Mouse (Mus musculus) limb, embryonic 12.5 days (tissue): Measurements from ENCODE around the gene Zmym2. TPM values are rescaled to one million over a fixed set of nuclear protein-coding genes. Genes with fewer than 3 reads are reported as not detected.
"Not testable (repeated sequence)": the region's sequence is repeated elsewhere in the genome, so short reads cannot be mapped to it uniquely, and the experiment has no call there.

Experiments
- ATAC-seq: fragments of 200-750 bp; cut with Nextera tagmentation; 2 replicates; pipeline ENCODE4 v1.8.0; 2017; ENCODE audit warnings: low read depth, moderate TSS enrichment; ENCODE audit not compliant: insufficient number of reproducible peaks, insufficient read depth, low FRiP score, low TSS enrichment
- H3K27ac ChIP-seq: fragments of 300-500 bp; sonication (generic); 2 replicates; pipeline ENCODE4 v1.5.1; 2016; ENCODE audit warnings: mild to moderate bottlenecking, moderate library complexity
- H3K27me3 ChIP-seq: fragments of 300-500 bp; sonication (generic); 2 replicates; pipeline ENCODE4 v1.6.1; 2016; ENCODE audit warnings: mild to moderate bottlenecking, moderate library complexity
- H3K36me3 ChIP-seq: fragments of 300-500 bp; sonication (generic); 2 replicates; pipeline ENCODE4 v1.6.1; 2016; ENCODE audit warnings: mild to moderate bottlenecking, moderate library complexity
- H3K4me1 ChIP-seq: fragments of 300-500 bp; sonication (generic); replicated peaks from 2 replicates; pipeline ENCODE4 v1.6.1; 2016
- H3K4me2 ChIP-seq: fragments of 300-500 bp; sonication (generic); 2 replicates; pipeline ENCODE4 v1.6.1; 2016; ENCODE audit warnings: mild to moderate bottlenecking, moderate library complexity
- H3K4me3 ChIP-seq: fragments of 300-500 bp; sonication (generic); replicated peaks from 2 replicates; pipeline ENCODE4 v1.5.1; 2016; ENCODE audit warnings: mild to moderate bottlenecking
- H3K9ac ChIP-seq: fragments of 300-500 bp; sonication (generic); replicated peaks from 2 replicates; pipeline ENCODE4 v1.6.1; 2016; ENCODE audit warnings: mild to moderate bottlenecking, moderate library complexity
- H3K9me3 ChIP-seq: fragments of 300-500 bp; sonication (generic); 2 replicates; pipeline ENCODE4 v1.6.1; 2016; ENCODE audit warnings: mild to moderate bottlenecking, moderate library complexity
- WGBS: fragments of 180-500 bp; shearing (Covaris S2); methylation state at CpG from one replicate; pipeline ENCODE4 v1.1.7; 2016; 5-methylcytosine and 5-hydroxymethylcytosine counted together
- polyA plus RNA-seq: library from polyadenylated mRNA; unstranded; fragments of >200 nt; fragmentation: Nextera tagmentation; extraction: Ambion mirVana; gene quantifications from 2 replicates; pipeline ENCODE4 v1.2.1, GENCODE M21; 2016

The Zmym2 gene
- polyA plus RNA-seq, 1 experiment from 2014 or later, result 70.3 TPM

- no peak overlapping the region for H3K27ac ChIP-seq
- no peak for ATAC-seq
- peaks cover 7% of the 10 kb centered on the region; the same call in 1 of the 2 replicates for H3K4me1 ChIP-seq
- no peak overlapping the region for H3K4me2 ChIP-seq
- no peak overlapping the region for H3K9ac ChIP-seq
- H3K27me3 ChIP-seq, result no peaks in the 10 kb centered on the region
- no peaks in the 10 kb centered on the region for H3K36me3 ChIP-seq
- H3K9me3 ChIP-seq, result no peaks in the 10 kb centered on the region
- no peak overlapping the region for H3K4me3 ChIP-seq
- 97% methylated on average over 1 of the region's 1 CpGs for WGBS
These were observed 3.0 kb upstream of the Zmym2 start for GRCm38 (mm10) chr14:56883431-56883830.

- peak overlapping the region; percentile 64 for H3K9ac ChIP-seq
- peak; percentile 19 for ATAC-seq
- no peaks in the 10 kb centered on the region for H3K9me3 ChIP-seq
- under 1% methylated on average over 36 of the region's 36 CpGs for WGBS
- H3K4me3 ChIP-seq, result peak overlapping the region; percentile 50
- peak overlapping the region; percentile 89 for H3K27ac ChIP-seq
- H3K27me3 ChIP-seq, result no peaks in the 10 kb centered on the region
- peaks cover 18% of the 10 kb centered on the region for H3K36me3 ChIP-seq
- H3K4me1 ChIP-seq, result peaks cover 18% of the 10 kb centered on the region
- peak overlapping the region; percentile 71 for H3K4me2 ChIP-seq
These were observed 1.1 kb upstream of the Zmym2 start for GRCm38 (mm10) chr14:56885308-56885771.

GRCm38 (mm10) chr14:56885986-56886593 lies 363 bp upstream of the Zmym2 start:
- not testable (repeated sequence) for H3K9me3 ChIP-seq, H3K27me3 ChIP-seq
- Histone ChIP-seq H3K4me3 (peak overlapping the region; percentile 50), H3K36me3 (peaks cover 24% of the 10 kb centered on the region), H3K4me2 (peak overlapping the region; percentile 71), H3K9ac (peak overlapping the region; percentile 67), H3K27ac (peak overlapping the region; percentile 89), H3K4me1 (peaks cover 18% of the 10 kb centered on the region)
- WGBS, result 0% methylated on average over 37 of the region's 69 CpGs
- ATAC-seq, result peak; percentile 97

GRCm38 (mm10) chr14:56887514-56887880 lies 1.0 kb downstream of the Zmym2 start:
- no peak for ATAC-seq
- peaks cover 18% of the 10 kb centered on the region for H3K4me1 ChIP-seq
- H3K27ac ChIP-seq, result peak overlapping the region; percentile 99
- peak overlapping the region; percentile 81 for H3K4me3 ChIP-seq
- H3K4me2 ChIP-seq, result peak overlapping the region; percentile 69
- no peaks in the 10 kb centered on the region for H3K27me3 ChIP-seq
- peak overlapping the region; percentile 94 for H3K9ac ChIP-seq
- WGBS, result 0% methylated on average over 3 of the region's 3 CpGs
- H3K9me3 ChIP-seq, result no peaks in the 10 kb centered on the region
- peaks cover 29% of the 10 kb centered on the region for H3K36me3 ChIP-seq

GRCm38 (mm10) chr14:56887887-56888286 lies 1.4 kb downstream of the Zmym2 start:
- WGBS, result under 1% methylated on average over 9 of the region's 9 CpGs
- peak overlapping the region; percentile 81 for H3K4me3 ChIP-seq
- peaks cover 18% of the 10 kb centered on the region for H3K4me1 ChIP-seq
- peak overlapping the region; percentile 99 for H3K27ac ChIP-seq
- no peaks in the 10 kb centered on the region for H3K9me3 ChIP-seq
- no peak for ATAC-seq
- H3K27me3 ChIP-seq, result no peaks in the 10 kb centered on the region
- peaks cover 31% of the 10 kb centered on the region for H3K36me3 ChIP-seq
- H3K9ac ChIP-seq, result peak overlapping the region; percentile 94
- H3K4me2 ChIP-seq, result peak overlapping the region; percentile 69

GRCm38 (mm10) chr14:56888416-56888815 lies 2.0 kb downstream of the Zmym2 start:
- Histone ChIP-seq H3K36me3 (peaks cover 36% of the 10 kb centered on the region), H3K27ac (no peak overlapping the region), H3K27me3 (no peaks in the 10 kb centered on the region), H3K4me3 (peak overlapping the region; percentile 81), H3K9ac (no peak overlapping the region), H3K4me2 (peak overlapping the region; percentile 69), H3K4me1 (peaks cover 18% of the 10 kb centered on the region), H3K9me3 (no peaks in the 10 kb centered on the region)
- 73% methylated on average over 2 of the region's 2 CpGs for WGBS
- ATAC-seq, result no peak

- Histone ChIP-seq H3K27me3 (no peaks in the 10 kb centered on the region), H3K27ac (no peak overlapping the region), H3K4me2 (no peak overlapping the region), H3K9me3 (no peaks in the 10 kb centered on the region), H3K36me3 (peaks cover 67% of the 10 kb centered on the region), H3K4me3 (no peak overlapping the region), H3K9ac (no peak overlapping the region), H3K4me1 (0 out of 2 replicates have a peak, but pooled peaks cover 2% of the 10 kb centered on the region)
- 91% methylated on average over 2 of the region's 2 CpGs for WGBS
- ATAC-seq, result no peak
These were observed 8.0 kb downstream of the Zmym2 start for GRCm38 (mm10) chr14:56894417-56894816.

GRCm38 (mm10) chr14:56896521-56896920 lies 10.1 kb downstream of the Zmym2 start:
- Histone ChIP-seq H3K4me2 (no peak overlapping the region), H3K9ac (no peak overlapping the region), H3K9me3 (no peaks in the 10 kb centered on the region), H3K4me3 (no peak overlapping the region), H3K36me3 (peaks cover 52% of the 10 kb centered on the region), H3K27ac (no peak overlapping the region), H3K27me3 (no peaks in the 10 kb centered on the region), H3K4me1 (no peaks in the 10 kb centered on the region)
- WGBS, result 97% methylated on average over 1 of the region's 1 CpGs
- no peak for ATAC-seq

- H3K9ac ChIP-seq, result no peak overlapping the region
- no peaks in the 10 kb centered on the region for H3K9me3 ChIP-seq
- H3K4me3 ChIP-seq, result no peak overlapping the region
- no peaks in the 10 kb centered on the region for H3K27me3 ChIP-seq
- no peak overlapping the region for H3K4me2 ChIP-seq
- no peaks in the 10 kb centered on the region for H3K4me1 ChIP-seq
- no peak overlapping the region for H3K27ac ChIP-seq
- WGBS, result 100% methylated on average over 2 of the region's 2 CpGs
- ATAC-seq, result no peak
- H3K36me3 ChIP-seq, result peaks cover 55% of the 10 kb centered on the region
These were observed 11.0 kb downstream of the Zmym2 start for GRCm38 (mm10) chr14:56897475-56897874.

GRCm38 (mm10) chr14:56899656-56900055 lies 13.2 kb downstream of the Zmym2 start:
- H3K27ac ChIP-seq, result no peak overlapping the region
- peaks cover 54% of the 10 kb centered on the region for H3K36me3 ChIP-seq
- ATAC-seq, result no peak
- no peaks in the 10 kb centered on the region for H3K4me1 ChIP-seq
- no peaks in the 10 kb centered on the region for H3K27me3 ChIP-seq
- H3K4me3 ChIP-seq, result no peak overlapping the region
- H3K9ac ChIP-seq, result no peak overlapping the region
- H3K4me2 ChIP-seq, result no peak overlapping the region
- no peaks in the 10 kb centered on the region for H3K9me3 ChIP-seq

- Histone ChIP-seq H3K4me3 (no peak overlapping the region), H3K27me3 (no peaks in the 10 kb centered on the region), H3K36me3 (peaks cover 55% of the 10 kb centered on the region), H3K9ac (no peak overlapping the region), H3K27ac (no peak overlapping the region), H3K4me2 (no peak overlapping the region), H3K9me3 (no peaks in the 10 kb centered on the region), H3K4me1 (no peaks in the 10 kb centered on the region)
- ATAC-seq, result no peak
- WGBS, result 94% methylated on average over 6 of the region's 6 CpGs
These were observed 16.6 kb downstream of the Zmym2 start for GRCm38 (mm10) chr14:56903039-56903438.

GRCm38 (mm10) chr14:56905696-56906095 lies 19.2 kb downstream of the Zmym2 start:
- no peak overlapping the region for H3K27ac ChIP-seq
- no peaks in the 10 kb centered on the region for H3K9me3 ChIP-seq
- 96% methylated on average over 1 of the region's 1 CpGs for WGBS
- H3K4me2 ChIP-seq, result no peak overlapping the region
- H3K4me1 ChIP-seq, result no peaks in the 10 kb centered on the region
- no peaks in the 10 kb centered on the region for H3K27me3 ChIP-seq
- H3K36me3 ChIP-seq, result peaks cover 58% of the 10 kb centered on the region
- H3K4me3 ChIP-seq, result no peak overlapping the region
- no peak overlapping the region for H3K9ac ChIP-seq
- no peak for ATAC-seq
